Comparison of ENCODE assay signal across 17 mouse cellular contexts in genomic region chr13:115751271-115751670, GRCm38 (mm10).
"Had no signal": no experiment of that assay in that cellular context is flagged by ENCODE, and none has a peak within 500 bp of the region (broad histone marks: within the 10 kb centered on the region; RNA-seq: fewer than 3 reads in every experiment).

No protein-coding gene starts in this region.

- H3K4me3 ChIP-seq: limb, embryonic 12.5 days; liver, embryonic 13.5 days; lung, embryonic 15.5 days; megakaryocyte, embryonic 14.5 days; midbrain, embryonic 12.5 days; neural tube, embryonic 12.5 days had no signal

- H3K9ac ChIP-seq: limb, embryonic 12.5 days; liver, embryonic 13.5 days; liver, postnatal 0 days; lung, embryonic 15.5 days; midbrain, embryonic 12.5 days; neural tube, embryonic 12.5 days had no signal

- H3K4me2 ChIP-seq: limb, embryonic 12.5 days; liver, embryonic 13.5 days; lung, embryonic 15.5 days; midbrain, embryonic 12.5 days; neural tube, embryonic 12.5 days had no signal

- H3K9me3 ChIP-seq: limb, embryonic 12.5 days; liver, embryonic 13.5 days; lung, embryonic 15.5 days; midbrain, embryonic 12.5 days; neural tube, embryonic 12.5 days had no signal

- H3K27me3 ChIP-seq: limb, embryonic 12.5 days; liver, embryonic 13.5 days; lung, embryonic 15.5 days; megakaryocyte, embryonic 14.5 days; midbrain, embryonic 12.5 days; neural tube, embryonic 12.5 days had no signal

- H3K36me3 ChIP-seq: limb, embryonic 12.5 days; liver, embryonic 13.5 days; lung, embryonic 15.5 days; midbrain, embryonic 12.5 days; neural tube, embryonic 12.5 days had no signal

- DNase-seq: kidney, adult 2 months; kidney, postnatal 36 days; layer of hippocampus, adult 9-11 months; liver; liver, embryonic 13.5 days; liver, postnatal 0 days; lung, postnatal 14 days; thymus, postnatal 4 days had no signal

- H3K27ac ChIP-seq: kidney, postnatal 0 days; limb, embryonic 12.5 days; liver, embryonic 13.5 days; lung, embryonic 15.5 days; macrophage; midbrain, embryonic 12.5 days; neural tube, embryonic 12.5 days; stomach, postnatal 0 days had no signal

- H3K4me1 ChIP-seq: limb, embryonic 12.5 days; liver, embryonic 13.5 days; lung, embryonic 15.5 days; megakaryocyte, embryonic 14.5 days; midbrain, embryonic 12.5 days; neural tube, embryonic 12.5 days had no signal

- ATAC-seq: liver, postnatal 0 days; midbrain, embryonic 16.5 days had no signal
